Mouse (Mus musculus): Measurements from ENCODE around the gene Pla2g4a. TPM values are rescaled to one million over a fixed set of nuclear protein-coding genes. Genes with fewer than 3 reads are reported as not detected.
"Not testable (repeated sequence)": the region's sequence is repeated elsewhere in the genome, so short reads cannot be mapped to it uniquely, and the experiment has no call there.

The Pla2g4a gene
- total RNA-seq, 2 experiments from 2014 or later, result 4.5 to 5.9 TPM

GRCm38 (mm10) chr1:149937825-149938224 lies 23.3 kb downstream of the Pla2g4a start:
- DNase-seq, result no peak

- DNase-seq, result no peak
These were observed 31.9 kb downstream of the Pla2g4a start for GRCm38 (mm10) chr1:149929140-149929539.

DNA sequence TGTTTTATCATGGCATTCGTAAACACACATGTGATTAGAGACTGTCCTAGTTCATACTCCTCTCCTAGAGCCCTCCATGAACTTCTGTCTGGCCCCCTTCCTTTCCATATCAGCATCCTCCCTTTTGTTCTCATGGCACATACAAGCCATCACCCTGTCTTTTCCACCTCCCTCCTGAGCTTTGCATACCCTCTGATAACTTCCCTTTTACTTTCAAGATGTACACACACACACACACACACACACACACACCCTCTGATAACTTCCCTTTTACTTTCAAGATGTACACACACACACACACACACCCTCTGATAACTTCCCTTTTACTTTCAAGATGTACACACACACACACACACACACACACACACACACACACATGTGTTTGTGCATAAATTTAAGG lies 37.4 kb downstream of the Pla2g4a start:
- not testable (repeated sequence) for DNase-seq

DNA sequence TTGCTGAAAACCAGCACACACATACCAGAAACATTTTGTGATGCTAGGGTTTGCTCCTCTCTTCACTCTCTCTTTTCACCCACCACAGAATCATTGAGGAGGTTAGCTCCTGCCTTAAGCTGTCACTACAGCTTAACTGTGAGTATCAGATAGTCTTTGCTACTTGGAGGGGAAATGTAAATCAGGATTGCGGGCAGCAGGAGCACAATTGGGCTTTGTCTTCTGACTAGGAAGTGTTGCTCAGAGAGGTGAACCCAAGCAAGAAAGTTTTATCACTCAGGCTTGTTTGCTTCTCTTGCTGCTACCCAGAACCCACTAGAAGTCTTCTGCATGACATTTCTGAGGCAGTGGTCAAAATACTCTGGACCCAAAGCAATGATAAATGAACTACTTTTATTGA lies 38.9 kb downstream of the Pla2g4a start:
- no peak for DNase-seq

- no peak for DNase-seq
These were observed 39.8 kb downstream of the Pla2g4a start for GRCm38 (mm10) chr1:149921325-149921724.

DNA sequence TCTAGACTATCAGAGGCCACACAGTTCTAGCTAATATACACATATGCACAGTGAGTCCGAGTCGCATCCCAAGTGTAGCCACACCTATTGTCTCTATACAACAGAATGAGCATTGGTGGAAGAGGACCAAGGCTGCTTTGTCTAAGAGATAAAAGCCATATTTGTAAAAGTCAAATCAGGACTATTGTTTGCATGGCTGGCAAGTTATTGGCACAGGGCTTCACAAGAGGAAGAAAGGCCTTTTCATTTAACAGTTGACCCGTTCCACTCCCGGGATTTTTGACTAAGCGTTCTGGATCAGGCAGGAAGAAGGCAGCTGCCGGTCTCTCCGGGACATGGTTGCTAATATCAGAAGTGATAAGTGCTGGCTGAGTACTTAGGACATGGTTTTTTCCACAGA lies 41.8 kb downstream of the Pla2g4a start:
- no peak for DNase-seq

- no peak for DNase-seq
These were observed 48.1 kb downstream of the Pla2g4a start for GRCm38 (mm10) chr1:149912984-149913383.

- DNase-seq, result no peak
These were observed 50.0 kb downstream of the Pla2g4a start for GRCm38 (mm10) chr1:149911050-149911449.

- DNase-seq, result peak; percentile 4
These were observed 63.0 kb downstream of the Pla2g4a start for GRCm38 (mm10) chr1:149898001-149898625.

DNA sequence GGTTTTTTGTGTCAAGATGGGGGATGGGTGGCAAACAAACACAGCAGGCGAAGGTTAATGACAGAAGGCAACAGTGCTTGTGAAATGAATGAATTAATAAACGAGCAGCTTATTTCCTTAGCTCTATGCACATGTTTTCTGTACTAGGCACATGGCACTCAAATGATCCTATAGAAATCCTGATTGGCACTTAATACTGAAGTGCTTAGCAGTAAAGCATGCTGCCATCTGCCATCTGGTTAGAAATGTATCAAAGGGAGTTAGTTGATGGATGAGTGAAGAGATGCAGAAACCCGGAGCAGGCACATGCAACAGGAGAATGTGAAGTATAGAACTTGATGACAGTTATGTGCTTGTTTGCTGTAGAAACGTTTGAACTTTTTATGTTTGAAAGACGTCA lies 64.5 kb downstream of the Pla2g4a start:
- DNase-seq, result no peak

- DNase-seq, result no peak
These were observed 66.2 kb downstream of the Pla2g4a start for GRCm38 (mm10) chr1:149894940-149895339.

GRCm38 (mm10) chr1:149893903-149894302 lies 67.2 kb downstream of the Pla2g4a start:
- no peak for DNase-seq

GRCm38 (mm10) chr1:149891057-149891456 lies 70.0 kb downstream of the Pla2g4a start:
- DNase-seq, result no peak

- DNase-seq, result no peak
These were observed 78.6 kb downstream of the Pla2g4a start for GRCm38 (mm10) chr1:149882419-149883025.

DNA sequence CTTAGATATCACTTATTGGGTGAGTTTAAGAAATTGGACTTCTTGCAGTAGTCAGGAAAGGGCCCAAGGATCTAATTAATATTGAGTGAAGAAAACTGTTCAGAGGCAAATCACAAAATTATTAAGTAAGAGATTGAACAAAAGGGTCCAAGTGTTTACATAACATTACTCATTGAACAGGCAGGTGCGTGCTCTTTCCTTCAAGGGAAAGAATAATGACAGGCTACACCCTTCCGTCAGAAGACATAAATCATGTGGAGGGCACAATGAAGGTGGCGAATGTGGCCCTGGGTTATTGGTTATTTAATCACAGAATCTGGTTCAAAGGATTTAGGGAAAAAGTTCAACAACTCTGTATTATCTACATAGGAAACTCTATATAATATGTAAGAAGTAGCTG lies 82.9 kb downstream of the Pla2g4a start:
- no peak for DNase-seq

GRCm38 (mm10) chr1:149876502-149876901 lies 84.6 kb downstream of the Pla2g4a start:
- DNase-seq, result no peak

DNA sequence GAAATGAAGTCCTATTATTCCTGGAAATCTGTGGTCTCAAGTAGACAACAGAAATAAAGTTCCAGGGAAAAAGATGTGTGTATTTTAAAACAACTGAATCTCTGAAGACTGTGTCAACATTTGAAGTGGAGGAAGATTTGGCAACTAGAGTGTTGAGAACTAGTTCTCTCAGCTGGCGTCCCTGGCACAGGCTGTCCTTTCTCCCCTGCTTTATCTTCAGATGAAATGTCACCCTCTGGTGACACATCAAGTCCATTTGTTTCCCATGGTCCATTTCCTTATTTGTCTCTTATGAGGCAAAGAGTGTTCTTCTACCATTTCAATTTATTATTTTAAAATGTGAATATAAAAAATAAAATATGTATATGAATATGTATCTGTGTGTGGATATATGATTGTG lies 89.5 kb downstream of the Pla2g4a start:
- DNase-seq, result no peak

- no peak for DNase-seq
These were observed 93.8 kb downstream of the Pla2g4a start for GRCm38 (mm10) chr1:149867323-149867722.

DNA sequence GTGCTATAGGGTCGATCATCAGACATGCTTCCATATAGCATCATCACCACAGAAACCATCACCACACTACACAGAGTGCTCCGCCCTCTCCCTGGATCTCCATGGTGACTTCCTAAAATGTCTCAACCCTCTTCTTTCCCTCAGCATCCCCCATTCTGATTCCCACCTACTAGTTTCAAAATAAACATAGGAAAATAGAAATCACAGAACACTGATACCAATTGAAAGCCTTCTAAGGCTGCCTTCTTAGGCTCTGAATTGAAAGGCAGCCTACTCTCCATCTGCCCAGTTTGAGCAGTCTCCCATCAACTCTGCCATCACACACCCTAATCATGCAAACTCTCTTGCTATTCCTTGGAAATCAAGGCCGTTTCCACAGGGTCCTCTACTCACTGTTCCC lies 94.9 kb downstream of the Pla2g4a start:
- no peak for DNase-seq

DNA sequence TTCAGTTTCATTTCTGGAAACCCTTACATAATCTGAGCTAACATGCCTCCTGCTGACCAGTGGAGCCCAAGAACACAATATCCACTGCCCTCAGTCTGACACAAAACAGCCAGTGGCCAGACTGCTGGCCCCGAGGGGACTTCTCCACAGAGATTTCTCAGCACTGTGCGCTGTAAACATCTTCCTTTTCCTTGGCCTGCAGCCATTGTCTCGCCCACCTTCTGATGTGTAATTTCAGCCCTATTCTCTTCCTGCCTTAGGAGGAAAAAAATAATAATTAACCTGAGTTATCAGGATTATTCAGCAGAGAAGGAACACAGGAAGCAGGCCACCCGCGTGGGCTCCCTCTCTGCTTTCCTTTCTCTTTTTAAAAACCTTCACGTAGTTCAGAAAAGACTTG lies 98.3 kb downstream of the Pla2g4a start:
- DNase-seq, result peak; percentile 12

- no peak for DNase-seq
These were observed 98.9 kb downstream of the Pla2g4a start for GRCm38 (mm10) chr1:149862181-149862580.

- no peak for DNase-seq
These were observed 99.5 kb downstream of the Pla2g4a start for GRCm38 (mm10) chr1:149861543-149861942.

- no peak for DNase-seq
These were observed 102.4 kb downstream of the Pla2g4a start for GRCm38 (mm10) chr1:149858734-149859133.

GRCm38 (mm10) chr1:149856720-149857119 lies 104.4 kb downstream of the Pla2g4a start:
- DNase-seq, result peak; percentile 80
